Mouse (Mus musculus) ES-Bruce4 (cell line): ENCODE results near the gene Cldn15.

Experiments
- CTCF ChIP-seq: IDR thresholded peaks from one replicate; pipeline ENCODE4 v1.8.1; 2011; ENCODE audit warnings: low read depth, low read length
- POLR2A ChIP-seq: IDR thresholded peaks from one replicate; pipeline ENCODE4 v1.8.1; 2011; ENCODE audit warnings: low read length; ENCODE audit not compliant: insufficient read depth

DNA sequence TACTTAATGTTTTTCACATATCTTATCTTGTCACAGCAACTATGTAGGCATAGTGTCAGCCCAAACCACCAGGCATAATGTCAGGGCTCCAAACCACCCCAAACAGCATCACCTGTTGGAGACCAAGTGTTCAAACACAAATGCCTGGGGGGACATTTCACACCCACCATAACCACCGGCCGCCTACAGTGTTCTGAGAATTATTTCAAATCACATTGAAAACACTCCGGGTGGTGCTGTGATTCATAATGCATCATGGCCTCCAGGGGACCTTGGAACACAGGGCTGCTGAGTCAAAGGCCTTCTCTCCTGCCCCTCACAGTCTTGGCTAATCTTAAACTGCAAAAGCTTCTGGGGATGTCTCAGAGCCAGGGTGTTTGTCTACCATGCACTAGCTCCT is 49.5 kb downstream of the Cldn15 start:
- no peak for TF ChIP-seq POLR2A
- TF ChIP-seq CTCF: no peak
